Mouse (Mus musculus) heart, adult 2 months (tissue): ENCODE data around the gene Opa3.

ENCODE experiments used
- CTCF ChIP-seq: fragments of 200-600 bp; IDR thresholded peaks from 2 replicates; pipeline ENCODE4 v1.8.1; 2022; ENCODE audit warnings: antibody characterized with exemption, mild to moderate bottlenecking, moderate library complexity
- EP300 ChIP-seq: fragments of 200-500 bp; IDR thresholded peaks from 2 replicates; pipeline ENCODE4 v1.6.1; 2011; ENCODE audit warnings: low read depth, low read length, control low read depth; ENCODE audit not compliant: insufficient read depth
- POLR2A ChIP-seq: fragments of 200-500 bp; IDR thresholded peaks from 2 replicates; pipeline ENCODE4 v1.6.1; 2011; ENCODE audit warnings: mild to moderate bottlenecking, low read depth, low read length, control low read depth; ENCODE audit not compliant: insufficient read depth

- TF ChIP-seq POLR2A (no peak), CTCF (no peak), EP300 (no peak)
Measured at GRCm38 (mm10) chr7:19272173-19272764, 44.1 kb downstream of the Opa3 start.
